Mouse (Mus musculus) forebrain, postnatal 0 days (tissue): ENCODE measurements around the gene Herc3. TPM values are rescaled to one million over a fixed set of nuclear protein-coding genes. Genes with fewer than 3 reads are reported as not detected.
"Not testable (repeated sequence)": the region's sequence is repeated elsewhere in the genome, so short reads cannot be mapped to it uniquely, and the experiment has no call there.

ENCODE experiments used
- ATAC-seq: fragments of 200-750 bp; cut with Nextera tagmentation; 2 replicates; pipeline ENCODE4 v1.8.0; 2017; ENCODE audit warnings: mild to moderate bottlenecking, moderate library complexity
- DNase-seq: peaks from one replicate; pipeline ENCODE4 v3.0.0-alpha.2; 2015
- H3K27ac ChIP-seq: fragments of 300-500 bp; sonication (generic); 2 replicates; pipeline ENCODE4 v1.5.1; 2014; ENCODE audit warnings: low read depth, mild to moderate bottlenecking, antibody characterized with exemption, low read length, moderate library complexity, mixed read lengths
- H3K27me3 ChIP-seq: fragments of 300-500 bp; sonication (generic); 2 replicates; pipeline ENCODE4 v1.6.1; 2014; ENCODE audit warnings: mild to moderate bottlenecking, low read length, mixed read lengths; ENCODE audit not compliant: insufficient read depth
- H3K36me3 ChIP-seq: fragments of 300-500 bp; sonication (generic); 2 replicates; pipeline ENCODE4 v1.6.1; 2014; ENCODE audit warnings: mild to moderate bottlenecking, moderate library complexity; ENCODE audit not compliant: insufficient read depth
- H3K4me1 ChIP-seq: fragments of 300-500 bp; sonication (generic); 2 replicates; pipeline ENCODE4 v1.6.1; 2014; ENCODE audit warnings: antibody characterized with exemption; ENCODE audit not compliant: insufficient read depth
- H3K4me2 ChIP-seq: fragments of 300-500 bp; sonication (generic); 2 replicates; pipeline ENCODE4 v1.6.1; 2014; ENCODE audit warnings: low read depth, mild to moderate bottlenecking, moderate library complexity
- H3K4me3 ChIP-seq: fragments of 300-500 bp; sonication (generic); 2 replicates; pipeline ENCODE4 v1.5.1; 2014; ENCODE audit warnings: low read depth, low read length, mixed read lengths
- H3K9ac ChIP-seq: fragments of 300-500 bp; sonication (generic); 2 replicates; pipeline ENCODE4 v1.6.1; 2014; ENCODE audit warnings: mild to moderate bottlenecking
- H3K9me3 ChIP-seq: fragments of 300-500 bp; sonication (generic); 2 replicates; pipeline ENCODE4 v1.6.1; 2016; ENCODE audit warnings: low read length
- CTCF ChIP-seq: sonication (generic); IDR thresholded peaks from 2 replicates; pipeline ENCODE4 v1.5.1; 2016; ENCODE audit warnings: antibody characterized with exemption, control low read depth, low read depth
- WGBS: fragments of 180-500 bp; shearing (Covaris S2); extraction: QIAGEN DNeasy Blood & Tissue Kit; methylation state at CpG from one replicate; pipeline ENCODE4 v1.1.7; 2014; 5-methylcytosine and 5-hydroxymethylcytosine counted together
- polyA plus RNA-seq: library from polyadenylated mRNA; unstranded; fragments of >200 nt; fragmentation: Nextera tagmentation; extraction: Ambion mirVana; gene quantifications from 2 replicates; pipeline ENCODE4 v1.2.1, GENCODE M21; 2015
- total RNA-seq: library from RNA; depleted of rRNA; stranded (reverse); fragments of >200 nt; gene quantifications from 2 replicates; pipeline ENCODE4 v1.2.3, GENCODE M21; 2014; rRNA removed

Herc3 gene
- total RNA-seq (69.6 and 100 TPM in 2 replicates), polyA plus RNA-seq (15.2 and 24.2 TPM in 2 replicates)

- peak within 1 kb of the TSS; percentile 71 for H3K4me2 ChIP-seq
- no peaks in the 10 kb centered on the region for H3K9me3 ChIP-seq
- peaks cover 6% of the 10 kb centered on the region; the same call in 1 of the 2 replicates for H3K4me1 ChIP-seq
- H3K27ac ChIP-seq: peak within 1 kb of the TSS; percentile 75
- 3% methylated on average over 80 of the region's 83 CpGs for WGBS
- H3K9ac ChIP-seq: peak within 1 kb of the TSS; percentile 78
- ATAC-seq (peak; percentile 90), DNase-seq (peak; percentile 80)
- H3K36me3 ChIP-seq: no peaks in the 10 kb centered on the region
- TF ChIP-seq CTCF: no peak
- H3K4me3 ChIP-seq: peak within 1 kb of the TSS; percentile 85
- no peaks in the 10 kb centered on the region for H3K27me3 ChIP-seq
Observed at GRCm38 (mm10) chr6:58831232-58832009, at the start of gene Herc3. TSS of gene Herc3 (plus strand) at chr6:58831465.

GRCm38 (mm10) chr6:58801394-58801793 is 29.9 kb upstream of the Herc3 start:
- Histone ChIP-seq H3K4me1 (no peaks in the 10 kb centered on the region), H3K27me3 (no peaks in the 10 kb centered on the region), H3K4me2 (no peak overlapping the region), H3K9me3 (no peaks in the 10 kb centered on the region), H3K4me3 (no peak overlapping the region), H3K36me3 (no peaks in the 10 kb centered on the region), H3K27ac (no peak overlapping the region), H3K9ac (no peak overlapping the region)
- DNase-seq (no peak), ATAC-seq (no peak)
- no peak for TF ChIP-seq CTCF

- Histone ChIP-seq H3K27me3 (no peaks in the 10 kb centered on the region), H3K4me1 (no peaks in the 10 kb centered on the region), H3K4me2 (no peak overlapping the region), H3K27ac (no peak overlapping the region), H3K9me3 (no peaks in the 10 kb centered on the region), H3K4me3 (no peak overlapping the region), H3K36me3 (no peaks in the 10 kb centered on the region), H3K9ac (no peak overlapping the region)
- ATAC-seq: no peak
- TF ChIP-seq CTCF: no peak
- no peak for DNase-seq
Observed at GRCm38 (mm10) chr6:58814381-58814780, 16.9 kb upstream of the Herc3 start.

- not testable (repeated sequence) for ATAC-seq, DNase-seq, H3K9ac ChIP-seq, H3K36me3 ChIP-seq, H3K27me3 ChIP-seq, H3K4me1 ChIP-seq, H3K27ac ChIP-seq, H3K4me3 ChIP-seq, H3K4me2 ChIP-seq, H3K9me3 ChIP-seq
- WGBS: 97% methylated on average over 5 of the region's 11 CpGs
Observed at GRCm38 (mm10) chr6:58817037-58817436, 14.2 kb upstream of the Herc3 start.

- WGBS: 91% methylated on average over 2 of the region's 2 CpGs
- ATAC-seq (no peak), DNase-seq (no peak)
- TF ChIP-seq CTCF: no peak
- Histone ChIP-seq H3K4me1 (no peaks in the 10 kb centered on the region), H3K4me3 (no peak overlapping the region), H3K27ac (no peak overlapping the region), H3K4me2 (no peak overlapping the region), H3K9ac (no peak overlapping the region), H3K9me3 (no peaks in the 10 kb centered on the region), H3K27me3 (no peaks in the 10 kb centered on the region), H3K36me3 (no peaks in the 10 kb centered on the region)
Observed at GRCm38 (mm10) chr6:58825619-58826018, 5.6 kb upstream of the Herc3 start.

- H3K4me1 ChIP-seq: no peaks in the 10 kb centered on the region
- H3K9me3 ChIP-seq: no peaks in the 10 kb centered on the region
- no peak for ATAC-seq
- H3K27ac ChIP-seq: no peak overlapping the region
- 84% methylated on average over 2 of the region's 2 CpGs for WGBS
- H3K36me3 ChIP-seq: no peaks in the 10 kb centered on the region
- H3K27me3 ChIP-seq: no peaks in the 10 kb centered on the region
- no peak for DNase-seq
- no peak overlapping the region for H3K9ac ChIP-seq
- no peak overlapping the region for H3K4me3 ChIP-seq
- TF ChIP-seq CTCF: no peak
- no peak overlapping the region for H3K4me2 ChIP-seq
Observed at GRCm38 (mm10) chr6:58826089-58826488, 5.2 kb upstream of the Herc3 start.

- Histone ChIP-seq H3K27ac (no peak overlapping the region), H3K9ac (no peak overlapping the region), H3K9me3 (no peaks in the 10 kb centered on the region), H3K36me3 (no peaks in the 10 kb centered on the region), H3K4me2 (no peak overlapping the region), H3K4me3 (no peak overlapping the region), H3K27me3 (no peaks in the 10 kb centered on the region), H3K4me1 (peaks cover 6% of the 10 kb centered on the region; the same call in 1 of the 2 replicates)
- TF ChIP-seq CTCF: no peak
- ATAC-seq (no peak), DNase-seq (no peak)
- 95% methylated on average over 1 of the region's 1 CpGs for WGBS
Observed at GRCm38 (mm10) chr6:58828582-58828981, 2.7 kb upstream of the Herc3 start.
